In the genomic region with DNA sequence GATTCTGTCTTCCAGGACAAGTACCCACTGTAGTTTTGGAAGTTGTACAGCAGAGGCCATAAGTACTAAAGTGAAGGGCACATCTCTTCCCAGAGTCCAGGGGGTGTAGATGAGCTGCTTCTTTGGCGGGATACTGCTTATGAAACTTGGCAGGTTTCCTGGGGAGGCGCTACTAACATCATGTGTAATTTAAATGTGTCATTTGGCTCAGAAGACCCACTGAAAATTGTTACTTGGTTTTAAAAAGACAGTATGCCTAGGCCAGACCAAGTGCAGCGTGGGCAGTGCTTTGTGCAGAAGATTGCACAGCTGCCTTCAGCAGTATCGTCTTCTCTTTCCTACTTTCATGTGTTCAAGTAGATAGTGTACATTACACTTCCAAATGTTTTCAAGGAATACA, we compare ENCODE assay signal across 10 mouse cellular contexts. TPM values are rescaled to one million over a fixed set of nuclear protein-coding genes. Genes with fewer than 3 reads are reported as not detected.
DNase-seq lines count a peak whose midpoint lies in the region; ATAC-seq lines count a peak whose summit lies in the region.
"Had no signal": no experiment of that assay in that cellular context is flagged by ENCODE, and none has a peak within 500 bp of the region (broad histone marks: within the 10 kb centered on the region; RNA-seq: fewer than 3 reads in every experiment).

No protein-coding gene starts in this region.

- no peak overlapping the region for H3K4me2 ChIP-seq in forebrain, embryonic 13.5 days
- no peak overlapping the region for H3K4me2 ChIP-seq in neural tube, embryonic 15.5 days
- H3K4me2 ChIP-seq: embryonic facial prominence, embryonic 12.5 days; limb, embryonic 12.5 days had no signal

- peaks cover 20% of the 10 kb centered on the region; the same call in 1 of the 2 replicates for H3K36me3 ChIP-seq in forebrain, embryonic 13.5 days (ENCODE audit: poor library complexity, severe bottlenecking)
- H3K36me3 ChIP-seq in neural tube, embryonic 15.5 days: peaks cover 5% of the 10 kb centered on the region

- no peaks in the 10 kb centered on the region for H3K9me3 ChIP-seq in forebrain, embryonic 13.5 days (replicated peaks)
- no peaks in the 10 kb centered on the region for H3K9me3 ChIP-seq in neural tube, embryonic 15.5 days (replicated peaks)
- H3K9me3 ChIP-seq: embryonic facial prominence, embryonic 12.5 days; limb, embryonic 12.5 days had no signal

- H3K4me3 ChIP-seq in forebrain, embryonic 13.5 days: no peak overlapping the region
- H3K4me3 ChIP-seq in neural tube, embryonic 15.5 days (replicated peaks): no peak overlapping the region
- H3K4me3 ChIP-seq: embryonic facial prominence, embryonic 12.5 days; limb, embryonic 12.5 days had no signal

- H3K4me1 ChIP-seq in forebrain, embryonic 13.5 days: no peaks in the 10 kb centered on the region
- H3K4me1 ChIP-seq in neural tube, embryonic 15.5 days: no peaks in the 10 kb centered on the region
- H3K4me1 ChIP-seq: embryonic facial prominence, embryonic 12.5 days; limb, embryonic 12.5 days had no signal

- H3K27me3 ChIP-seq in forebrain, embryonic 13.5 days: no peaks in the 10 kb centered on the region
- H3K27me3 ChIP-seq in neural tube, embryonic 15.5 days (replicated peaks): no peaks in the 10 kb centered on the region
- H3K27me3 ChIP-seq: embryonic facial prominence, embryonic 12.5 days; limb, embryonic 12.5 days had no signal

- ATAC-seq in forebrain, embryonic 13.5 days: no peak
- ATAC-seq in neural tube, embryonic 15.5 days (ENCODE audit: low FRiP score): no peak

- peak; percentile 25 for DNase-seq in layer of hippocampus, adult 11-12 months (ENCODE audit: low spot score)
- no peak for DNase-seq in layer of hippocampus, postnatal 10 days (ENCODE audit: low spot score in 2 of 2)
- peak; percentile 13 for DNase-seq in gastrocnemius, postnatal 10 days
- peak; percentile 14 to 41 for DNase-seq in kidney, postnatal 4 days
- peak; percentile 39 to 49 for DNase-seq in right cerebral cortex, postnatal 36 days (ENCODE audit: low spot score in 2 of 2)
- no peak for DNase-seq in cerebellum, postnatal 25 days

- no peak overlapping the region for H3K9ac ChIP-seq in forebrain, embryonic 13.5 days
- no peak overlapping the region for H3K9ac ChIP-seq in neural tube, embryonic 15.5 days (replicated peaks)
- H3K9ac ChIP-seq: embryonic facial prominence, embryonic 12.5 days; limb, embryonic 12.5 days had no signal

- H3K27ac ChIP-seq in forebrain, embryonic 13.5 days: no peak overlapping the region
- no peak overlapping the region for H3K27ac ChIP-seq in neural tube, embryonic 15.5 days (replicated peaks)
- H3K27ac ChIP-seq: embryonic facial prominence, embryonic 12.5 days; limb, embryonic 12.5 days had no signal

- 76% methylated on average over 4 of the region's 4 CpGs for WGBS in forebrain, embryonic 13.5 days
- WGBS in neural tube, embryonic 15.5 days: 72% methylated on average over 4 of the region's 4 CpGs

RNA-seq across cellular contexts. Expression of gene Esyt2, which starts 44.5 kb away (rescaled TPM):
- total RNA-seq in layer of hippocampus, postnatal 10 days (2021): 10 to 100 TPM; 63.2 to 67.0 TPM
- 10 to 100 TPM; 24.7 to 30.6 TPM for total RNA-seq in gastrocnemius, postnatal 10 days (2021)
- 9.9 and 10.9 TPM in 2 replicates for polyA plus RNA-seq in forebrain, embryonic 13.5 days (2015; fragmentation: Nextera tagmentation; extraction: Ambion mirVana)
- polyA plus RNA-seq in neural tube, embryonic 15.5 days (2015; fragmentation: Nextera tagmentation; extraction: Ambion mirVana): 11.3 and 12.5 TPM in 2 replicates

RNA-seq across cellular contexts. Expression of gene Gm11027, which starts 50.4 kb away (rescaled TPM):
- total RNA-seq in layer of hippocampus, postnatal 10 days (2021): not detected
- not detected for total RNA-seq in gastrocnemius, postnatal 10 days (2021)
- not detected in 2 replicates for polyA plus RNA-seq in forebrain, embryonic 13.5 days (2015; fragmentation: Nextera tagmentation; extraction: Ambion mirVana)
- not detected in 2 replicates for polyA plus RNA-seq in neural tube, embryonic 15.5 days (2015; fragmentation: Nextera tagmentation; extraction: Ambion mirVana)
- polyA plus RNA-seq: embryonic facial prominence, embryonic 12.5 days; limb, embryonic 12.5 days had no signal

Comparison
In these comparisons a context has a peak if more than half of its experiments do, and no peak if none do; other contexts are left out.
1. DNase-seq: peak in layer of hippocampus, adult 11-12 months (single experiment), gastrocnemius, postnatal 10 days (single experiment), kidney, postnatal 4 days (2 of 2) and right cerebral cortex, postnatal 36 days (2 of 2); none in layer of hippocampus, postnatal 10 days (0 of 2) and cerebellum, postnatal 25 days (0 of 2).